Mouse (Mus musculus) kidney, postnatal 25 days (tissue): ENCODE data around the gene Ubox5.

Source experiments
- DNase-seq, 2 experiments: peaks; one replicate each; pipeline ENCODE4 v3.0.0; 2021; ENCODE audit warnings: mixed read lengths in 2 of 2

Gene Ubox5

DNA sequence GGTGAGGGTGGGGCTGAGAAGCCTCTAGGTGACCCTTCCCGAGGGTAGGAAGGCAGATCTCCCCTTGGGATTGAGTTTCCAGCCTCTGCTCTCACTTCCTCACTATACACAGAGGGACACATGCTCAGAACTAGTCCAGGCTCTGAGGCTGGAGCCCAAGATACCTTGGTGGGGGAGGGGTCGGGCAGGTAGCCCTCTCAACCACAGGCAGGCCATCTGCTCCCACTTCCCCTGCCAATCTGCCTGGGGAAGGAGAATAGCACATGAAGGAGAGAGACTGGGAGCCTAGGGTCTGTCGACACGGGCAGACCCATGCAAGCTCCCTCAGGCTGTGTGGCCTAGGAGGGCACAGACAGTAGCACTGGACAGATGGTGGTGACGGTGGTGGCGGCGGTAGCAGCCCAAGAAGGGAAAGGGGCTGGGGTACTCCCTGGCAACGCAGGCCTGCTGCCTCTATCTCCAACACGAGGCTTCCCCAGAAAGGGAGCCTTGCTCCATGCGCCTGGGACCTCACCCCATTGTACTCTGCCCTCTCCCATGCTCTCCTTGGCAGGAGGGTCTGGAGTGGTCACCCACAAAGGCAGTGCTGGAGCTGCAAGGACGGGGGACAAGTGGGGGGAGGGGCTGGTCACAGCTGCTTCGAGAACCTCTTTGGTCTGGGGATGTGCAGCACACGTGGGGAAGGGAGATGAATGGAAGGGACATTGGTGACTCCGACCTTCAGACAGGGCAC is 4.3 kb upstream of the Ubox5 start:
- peak in 1 of 2 experiments; percentile 48 for DNase-seq

- DNase-seq, result peak in 1 of 2 experiments; percentile 64
Observed at GRCm38 (mm10) chr2:130632887-130633675, 3.2 kb upstream of the Ubox5 start.

GRCm38 (mm10) chr2:130632416-130632815 is 2.6 kb upstream of the Ubox5 start:
- peak; percentile 70 to 81 for DNase-seq

GRCm38 (mm10) chr2:130629080-130629838 is 579 bp downstream of the Ubox5 start:
- no peak for DNase-seq

GRCm38 (mm10) chr2:130628424-130628823 is 1.4 kb downstream of the Ubox5 start:
- DNase-seq, result peak in 1 of 2 experiments; percentile 34

GRCm38 (mm10) chr2:130618972-130619371 is 10.9 kb downstream of the Ubox5 start:
- peak; percentile 55 to 81 for DNase-seq

DNA sequence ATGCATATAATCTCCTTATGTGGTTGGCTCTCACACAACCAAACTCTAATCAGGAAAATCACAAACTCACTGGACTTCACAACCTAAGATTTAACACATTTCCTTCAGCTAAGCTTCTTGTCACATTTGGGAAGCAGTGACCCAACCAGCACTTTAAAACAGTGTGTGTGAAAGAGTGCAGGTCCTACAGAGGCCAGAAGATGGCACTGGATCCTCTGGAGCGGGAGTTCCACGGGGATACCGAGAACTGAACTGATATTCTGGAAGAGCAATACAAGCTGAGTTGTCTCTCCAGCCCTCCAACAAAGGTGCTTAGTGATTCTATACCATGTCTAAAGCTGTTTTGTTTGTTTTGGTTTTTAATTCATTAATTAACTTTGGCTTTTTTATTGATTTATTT is 16.7 kb downstream of the Ubox5 start:
- DNase-seq, result peak in 1 of 2 experiments; percentile 65

DNA sequence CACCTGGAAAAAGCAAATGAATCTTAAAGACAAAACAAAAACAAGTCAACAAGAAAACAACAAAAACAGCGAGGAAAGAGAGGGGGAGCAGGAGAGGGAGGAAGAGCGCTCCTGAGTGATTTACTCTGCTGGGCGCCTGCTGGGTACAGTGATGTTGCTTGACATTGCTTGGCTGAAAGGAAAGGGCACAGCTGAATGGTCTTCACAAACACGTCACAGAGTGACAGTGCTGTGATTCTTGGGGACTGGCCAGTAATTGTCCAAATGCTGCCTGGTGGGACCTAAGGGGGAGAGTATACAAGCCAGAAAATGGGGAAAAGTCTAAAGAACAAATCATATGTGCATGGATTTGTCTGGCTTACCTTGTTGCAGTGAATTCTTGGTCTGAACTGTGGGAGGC is 27.6 kb downstream of the Ubox5 start:
- no peak for DNase-seq

DNA sequence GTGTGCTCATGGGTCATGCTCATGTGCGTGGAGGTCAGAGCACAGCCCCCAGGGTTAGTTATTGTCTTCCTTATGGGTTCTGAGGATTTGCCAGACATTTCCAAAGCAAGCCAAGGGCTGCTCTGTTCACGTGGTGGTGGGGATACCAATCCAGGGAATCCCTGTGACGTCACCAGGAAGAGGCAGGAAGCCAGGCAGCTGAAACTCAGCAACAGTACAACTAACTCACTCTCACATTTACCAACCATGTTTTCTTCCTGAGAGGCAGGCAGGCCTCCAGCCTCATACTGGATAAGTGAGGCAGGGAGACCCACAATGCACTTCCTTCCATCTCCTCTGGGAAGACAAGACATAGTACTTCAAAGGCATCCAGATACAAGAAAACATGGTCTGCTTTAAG is 31.4 kb downstream of the Ubox5 start:
- DNase-seq, result no peak

GRCm38 (mm10) chr2:130597601-130598010 is 32.2 kb downstream of the Ubox5 start:
- DNase-seq, result peak in 1 of 2 experiments; percentile 39

GRCm38 (mm10) chr2:130595596-130595995 is 34.2 kb downstream of the Ubox5 start:
- DNase-seq, result no peak

DNA sequence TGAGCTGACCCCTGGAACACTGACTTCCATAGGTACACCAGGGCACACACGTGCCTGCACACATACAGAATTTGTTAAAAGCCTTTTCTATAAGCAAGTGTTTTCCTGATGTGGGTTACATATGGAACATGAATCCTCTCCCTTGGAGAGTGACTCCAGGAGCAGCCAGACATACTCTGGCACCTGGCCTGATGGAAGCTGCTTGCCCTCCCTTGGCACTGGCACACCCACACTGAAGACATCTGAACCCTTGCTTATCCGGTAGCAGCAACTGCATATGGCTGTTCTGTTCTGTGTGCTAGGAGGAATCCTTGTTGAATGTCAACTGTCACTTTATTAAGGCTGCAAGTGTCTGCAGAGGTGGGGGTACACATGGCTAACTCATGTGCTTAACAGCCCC is 38.8 kb downstream of the Ubox5 start:
- peak in 1 of 2 experiments; percentile 17 for DNase-seq

DNA sequence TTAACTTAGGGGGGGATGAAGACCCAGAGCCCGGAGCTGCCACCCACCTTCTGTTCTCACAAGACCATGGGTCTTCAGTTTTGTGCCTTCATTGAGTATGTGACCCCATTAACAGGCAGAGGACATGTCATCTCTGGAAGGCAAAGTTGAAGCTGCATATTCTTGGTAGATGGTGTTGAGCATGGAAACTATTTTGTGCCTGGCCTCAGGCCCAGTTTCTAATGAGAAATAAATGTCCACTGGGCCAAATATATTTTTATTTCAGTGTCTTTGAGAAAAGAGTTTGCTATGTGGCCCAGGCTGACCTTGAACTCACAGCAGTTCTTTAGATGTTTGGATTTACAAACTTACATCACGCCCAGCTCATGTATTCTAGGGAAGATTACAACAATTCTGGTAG is 40.1 kb downstream of the Ubox5 start:
- no peak for DNase-seq

DNA sequence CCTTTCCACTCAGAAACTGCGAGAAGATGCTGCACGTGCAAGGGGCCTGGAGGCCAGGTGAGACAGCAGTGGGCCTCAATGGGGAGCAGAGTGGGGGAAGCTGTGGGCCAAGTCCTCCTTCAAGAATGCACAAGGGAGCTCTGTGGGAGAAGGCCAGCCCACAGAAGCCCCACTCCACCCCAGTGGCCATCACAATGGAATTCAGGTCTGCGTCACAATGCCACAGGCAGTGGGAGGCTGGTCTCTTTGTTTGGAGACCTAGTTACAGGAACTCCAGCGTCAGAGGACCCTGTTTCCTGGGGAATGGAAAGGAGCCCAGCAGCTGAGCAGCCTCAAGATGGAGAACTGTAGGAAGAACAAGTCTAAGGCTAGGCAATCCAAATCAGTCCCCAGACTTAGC is 40.7 kb downstream of the Ubox5 start:
- peak in 1 of 2 experiments; percentile 19 for DNase-seq

DNA sequence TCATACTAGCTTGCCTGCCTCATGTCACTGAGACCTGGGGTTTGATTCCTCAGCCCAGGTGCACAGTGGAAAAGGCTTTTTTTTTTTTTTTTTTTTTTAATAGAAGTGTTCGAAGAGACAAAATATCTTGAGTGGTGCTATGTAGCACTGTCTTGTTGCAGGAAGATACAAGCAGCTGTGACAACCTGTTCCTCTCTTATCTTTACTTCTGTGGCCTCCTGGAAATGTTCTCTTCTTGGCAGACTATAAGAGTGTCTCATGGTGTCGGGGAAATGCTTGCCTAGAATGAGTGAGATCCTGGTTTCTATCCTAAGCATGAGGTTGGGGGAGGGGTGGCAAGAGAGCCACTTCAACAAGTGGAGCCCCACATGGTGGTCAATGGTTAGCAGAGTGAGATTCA is 41.5 kb downstream of the Ubox5 start:
- DNase-seq, result peak in 1 of 2 experiments; percentile 15

DNA sequence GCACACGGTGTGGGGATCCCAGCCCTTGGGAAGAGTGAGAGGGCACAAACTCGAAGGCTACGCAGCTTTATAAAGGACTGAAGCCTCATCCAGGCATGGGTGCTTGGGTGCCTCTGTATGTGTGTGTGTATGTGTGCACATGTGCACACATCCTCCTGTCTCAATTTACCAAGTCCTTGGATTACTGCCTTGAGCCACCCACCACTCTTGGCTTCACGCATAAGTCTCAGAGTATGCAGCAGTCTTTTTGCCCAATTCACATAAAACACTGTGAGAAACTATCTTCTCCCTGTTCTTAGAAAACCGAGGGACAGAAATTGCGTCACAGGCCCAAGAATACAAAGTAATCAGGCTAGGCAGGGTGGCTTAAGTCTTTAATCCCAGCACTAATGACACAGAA is 43.8 kb downstream of the Ubox5 start:
- no peak for DNase-seq

- no peak for DNase-seq
Observed at GRCm38 (mm10) chr2:130583902-130584560, 45.8 kb downstream of the Ubox5 start.

- no peak for DNase-seq
Observed at GRCm38 (mm10) chr2:130582552-130582951, 47.3 kb downstream of the Ubox5 start, which contains the start of gene Avp. Avp (minus strand) TSS chr2:130582554.

DNA sequence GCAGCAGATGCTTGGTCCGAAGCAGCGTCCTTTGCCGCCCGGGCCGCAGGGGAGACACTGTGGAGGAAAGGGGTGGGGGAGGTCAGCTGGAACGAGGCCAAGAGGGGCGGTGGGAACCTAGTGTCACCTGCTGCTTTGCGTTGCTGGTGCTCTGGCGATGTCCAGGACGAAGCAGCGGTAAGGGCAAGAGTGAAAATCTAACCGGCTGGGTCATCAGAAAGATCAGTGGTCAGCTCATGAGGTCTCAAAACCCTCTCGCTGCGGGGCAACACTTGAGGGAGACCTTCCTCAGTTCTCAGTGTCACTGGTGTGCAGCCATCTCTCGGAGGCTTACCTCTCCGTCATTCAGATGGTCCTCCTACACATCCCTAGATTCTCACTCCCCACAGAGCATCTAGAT is 48.6 kb downstream of the Ubox5 start:
- no peak for DNase-seq

GRCm38 (mm10) chr2:130579791-130580190 is 50.0 kb downstream of the Ubox5 start:
- DNase-seq, result no peak

DNA sequence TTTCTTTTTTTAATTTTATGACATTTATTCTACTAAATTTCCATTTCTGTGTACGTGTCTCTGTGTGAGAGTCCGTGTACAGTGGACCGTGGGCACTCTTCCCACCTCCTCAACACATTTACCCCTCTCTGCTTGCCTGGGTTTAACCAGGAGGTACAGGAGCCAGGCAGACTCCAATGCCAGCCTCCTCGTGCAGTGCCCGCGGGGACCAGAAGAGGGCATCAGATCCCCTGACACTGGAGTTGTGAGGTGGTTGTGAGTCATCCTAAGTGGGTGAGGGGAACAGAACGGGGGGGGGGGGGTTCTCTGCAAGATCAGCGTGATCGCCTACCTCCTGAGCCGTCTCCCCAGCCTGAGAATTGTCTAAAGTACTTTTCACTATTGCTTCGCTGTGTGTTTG is 51.7 kb downstream of the Ubox5 start:
- peak; percentile 62 to 73 for DNase-seq

DNA sequence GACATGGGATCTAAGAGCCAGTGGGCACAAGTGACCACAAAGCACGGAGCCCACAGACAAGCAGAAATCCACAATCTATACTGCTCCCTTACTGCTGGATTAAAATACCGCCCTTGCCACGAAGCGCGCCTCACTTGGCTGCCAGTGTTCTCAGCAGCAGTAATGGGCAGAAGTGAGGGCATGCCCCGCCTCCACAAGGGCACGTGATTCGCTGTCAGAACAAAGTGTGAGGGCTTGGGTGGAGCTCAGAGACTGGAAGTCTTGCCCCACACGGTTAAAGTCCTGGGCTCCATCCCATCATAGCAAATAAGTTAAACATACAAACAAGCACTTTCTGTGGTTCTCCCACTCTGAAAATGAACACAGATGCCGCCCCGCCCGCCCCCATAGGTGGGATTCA is 52.2 kb downstream of the Ubox5 start:
- peak; percentile 87 to 92 for DNase-seq

GRCm38 (mm10) chr2:130577021-130577420 is 52.8 kb downstream of the Ubox5 start:
- no peak for DNase-seq
